Mouse (Mus musculus) hindbrain, embryonic 10.5 days (tissue): ENCODE measurements around the gene Igf1r. TPM values are rescaled to one million over a fixed set of nuclear protein-coding genes. Genes with fewer than 3 reads are reported as not detected.

ENCODE experiments used
- DNase-seq: peaks from one replicate; pipeline ENCODE4 v3.0.0-alpha.2; 2017; ENCODE audit warnings: low spot score
- H3K27ac ChIP-seq: fragments of 300-500 bp; sonication (generic); 2 replicates; pipeline ENCODE4 v1.5.1; 2016; ENCODE audit warnings: mild to moderate bottlenecking, moderate library complexity
- H3K27me3 ChIP-seq: fragments of 300-500 bp; sonication (generic); 2 replicates; pipeline ENCODE4 v1.6.1; 2016; ENCODE audit warnings: mild to moderate bottlenecking; ENCODE audit not compliant: poor library complexity, insufficient read depth, severe bottlenecking
- H3K36me3 ChIP-seq: fragments of 300-500 bp; sonication (generic); 2 replicates; pipeline ENCODE4 v1.6.1; 2016; ENCODE audit warnings: mild to moderate bottlenecking, moderate library complexity
- H3K4me1 ChIP-seq: fragments of 300-500 bp; sonication (generic); replicated peaks from 2 replicates; pipeline ENCODE4 v1.6.1; 2016; ENCODE audit warnings: mild to moderate bottlenecking
- H3K4me3 ChIP-seq: fragments of 300-500 bp; sonication (generic); 2 replicates; pipeline ENCODE4 v1.5.1; 2016; ENCODE audit warnings: mild to moderate bottlenecking, moderate library complexity
- H3K9me3 ChIP-seq: fragments of 300-500 bp; sonication (generic); 2 replicates; pipeline ENCODE4 v1.6.1; 2016; ENCODE audit warnings: mild to moderate bottlenecking, moderate library complexity
- WGBS: fragments of 180-500 bp; shearing (Covaris S2); methylation state at CpG from one replicate; pipeline ENCODE4 v1.1.7; 2016; 5-methylcytosine and 5-hydroxymethylcytosine counted together
- polyA plus RNA-seq: library from polyadenylated mRNA; unstranded; fragments of >200 nt; fragmentation: Nextera tagmentation; extraction: Ambion mirVana; gene quantifications from 2 replicates; pipeline ENCODE4 v1.2.1, GENCODE M21; 2016

Gene Igf1r
- polyA plus RNA-seq, 1 experiment from 2014 or later, result 24.9 TPM

DNA sequence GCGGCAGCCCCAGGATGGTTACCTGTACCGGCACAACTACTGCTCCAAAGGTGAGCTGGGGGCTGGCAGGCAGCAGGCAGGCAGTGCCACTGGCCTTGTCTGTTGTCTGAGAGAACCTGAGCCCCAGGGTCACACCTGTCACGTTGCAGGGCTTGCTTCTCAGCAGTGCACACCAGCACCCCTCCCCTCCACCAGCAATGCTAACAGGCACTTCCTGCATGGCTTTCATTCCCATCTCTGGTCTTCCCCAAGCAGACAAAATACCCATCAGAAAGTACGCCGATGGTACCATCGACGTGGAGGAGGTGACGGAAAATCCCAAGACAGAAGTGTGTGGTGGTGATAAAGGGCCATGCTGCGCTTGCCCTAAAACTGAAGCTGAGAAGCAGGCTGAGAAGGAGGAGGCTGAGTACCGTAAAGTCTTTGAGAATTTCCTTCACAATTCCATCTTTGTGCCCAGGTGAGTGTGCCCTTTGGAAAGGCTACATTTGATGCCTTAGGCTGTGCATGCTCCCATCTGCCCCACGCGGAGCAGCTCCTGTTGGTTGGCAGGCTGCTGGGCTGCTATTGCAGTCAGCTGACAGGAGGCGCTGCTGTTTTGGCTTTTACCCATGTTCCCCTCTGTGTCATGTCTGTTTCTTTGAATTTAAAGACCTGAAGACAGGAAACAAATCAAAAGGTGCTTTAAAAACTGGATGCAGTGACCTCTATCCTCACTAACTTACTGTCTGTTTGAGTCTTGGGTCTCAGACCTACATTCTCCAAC, 237.2 kb downstream of the Igf1r start:
- no peaks in the 10 kb centered on the region for H3K27me3 ChIP-seq

GRCm38 (mm10) chr7:68193958-68194695, 241.5 kb downstream of the Igf1r start:
- H3K27me3 ChIP-seq, result no peaks in the 10 kb centered on the region
- DNase-seq, result no peak
- H3K4me3 ChIP-seq, result no peak overlapping the region
- H3K9me3 ChIP-seq, result no peaks in the 10 kb centered on the region
- H3K27ac ChIP-seq, result no peak overlapping the region
- WGBS, result 83% methylated on average over 15 of the region's 15 CpGs
- no peaks in the 10 kb centered on the region for H3K4me1 ChIP-seq
- H3K36me3 ChIP-seq, result peaks cover 99% of the 10 kb centered on the region

More for the DNA sequence above, 237.2 kb downstream of the Igf1r start:
- DNase-seq, result no peak
- Histone ChIP-seq H3K36me3 (peaks cover 91% of the 10 kb centered on the region), H3K27ac (no peak overlapping the region), H3K9me3 (no peaks in the 10 kb centered on the region), H3K4me1 (no peaks in the 10 kb centered on the region), H3K4me3 (no peak overlapping the region)
- 91% methylated on average over 13 of the region's 13 CpGs for WGBS

DNA sequence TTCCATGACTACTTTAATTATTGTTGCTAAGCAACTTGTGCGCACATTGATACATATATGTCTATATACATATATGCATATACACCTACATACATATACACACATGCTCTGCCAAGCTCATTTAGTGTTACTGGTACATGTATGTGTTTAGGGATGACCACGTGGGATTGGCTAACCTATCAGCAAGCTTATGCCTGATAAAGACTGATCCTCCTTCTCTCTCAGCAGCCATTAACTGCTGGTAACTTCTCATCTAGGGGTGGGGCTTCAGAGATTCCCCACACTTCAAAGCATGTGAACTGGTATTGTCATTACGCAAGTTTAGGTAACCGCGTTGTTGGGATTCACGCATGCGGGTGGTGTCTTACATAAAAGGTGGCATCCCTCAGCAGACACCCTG, 247.0 kb downstream of the Igf1r start:
- H3K9me3 ChIP-seq, result no peaks in the 10 kb centered on the region
- peaks cover 100% of the 10 kb centered on the region for H3K36me3 ChIP-seq
- H3K4me3 ChIP-seq, result no peak overlapping the region
- DNase-seq, result no peak
- no peaks in the 10 kb centered on the region for H3K4me1 ChIP-seq
- H3K27ac ChIP-seq, result no peak overlapping the region
- no peaks in the 10 kb centered on the region for H3K27me3 ChIP-seq
- WGBS, result 95% methylated on average over 7 of the region's 7 CpGs

GRCm38 (mm10) chr7:68205776-68206427, 253.3 kb downstream of the Igf1r start:
- DNase-seq, result no peak
- H3K4me3 ChIP-seq, result no peak overlapping the region
- H3K36me3 ChIP-seq, result peaks cover 100% of the 10 kb centered on the region
- no peaks in the 10 kb centered on the region for H3K9me3 ChIP-seq
- no peaks in the 10 kb centered on the region for H3K4me1 ChIP-seq
- no peaks in the 10 kb centered on the region for H3K27me3 ChIP-seq
- H3K27ac ChIP-seq, result no peak overlapping the region
- WGBS, result 91% methylated on average over 8 of the region's 8 CpGs

DNA sequence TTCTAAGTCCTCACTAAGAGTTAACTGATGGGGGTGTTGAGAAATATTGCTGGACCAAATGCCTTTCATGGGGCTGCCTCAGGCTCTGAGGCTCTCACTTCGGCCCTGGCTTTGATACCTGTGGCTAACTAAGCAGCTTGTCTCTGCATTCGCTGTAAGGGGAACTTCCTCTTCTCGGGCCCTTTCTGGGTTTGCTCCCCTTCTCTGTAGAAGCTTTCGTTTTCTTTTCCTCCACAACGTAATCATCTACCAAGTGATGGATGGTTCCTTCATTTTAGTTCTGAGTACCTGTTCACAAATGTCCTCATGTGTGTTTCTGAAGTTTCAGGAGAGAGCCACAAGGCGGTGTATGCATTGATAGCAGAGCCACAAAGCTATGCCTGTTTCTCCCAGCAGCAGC, 256.4 kb downstream of the Igf1r start:
- Histone ChIP-seq H3K36me3 (peaks cover 100% of the 10 kb centered on the region), H3K9me3 (no peaks in the 10 kb centered on the region), H3K27ac (no peak overlapping the region), H3K4me1 (no peaks in the 10 kb centered on the region), H3K27me3 (no peaks in the 10 kb centered on the region), H3K4me3 (no peak overlapping the region)
- WGBS, result 93% methylated on average over 6 of the region's 6 CpGs
- no peak for DNase-seq

DNA sequence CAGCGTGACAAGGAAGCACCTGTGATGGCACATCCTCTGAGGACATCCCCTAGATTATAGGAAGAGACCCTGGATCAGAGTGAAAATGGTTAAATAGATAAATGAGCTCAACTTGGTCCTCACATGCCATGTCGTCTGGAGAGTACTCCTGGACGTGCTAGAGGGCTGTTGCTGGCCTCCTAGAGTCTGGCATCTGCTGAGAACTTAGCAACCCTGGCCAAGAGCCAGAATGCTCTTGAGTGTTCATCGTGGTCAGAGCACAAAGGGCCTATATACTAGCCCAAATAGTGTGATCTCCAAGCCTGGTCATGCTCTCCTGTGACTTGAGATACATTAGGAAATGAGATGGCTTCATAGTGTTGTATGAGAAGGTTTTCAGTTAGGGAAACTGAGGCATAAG, 257.8 kb downstream of the Igf1r start:
- no peaks in the 10 kb centered on the region for H3K9me3 ChIP-seq
- H3K36me3 ChIP-seq, result peaks cover 100% of the 10 kb centered on the region
- DNase-seq, result no peak
- no peak overlapping the region for H3K4me3 ChIP-seq
- no peaks in the 10 kb centered on the region for H3K27me3 ChIP-seq
- 92% methylated on average over 4 of the region's 4 CpGs for WGBS
- H3K4me1 ChIP-seq, result no peaks in the 10 kb centered on the region
- H3K27ac ChIP-seq, result no peak overlapping the region

GRCm38 (mm10) chr7:68211883-68212282, 259.3 kb downstream of the Igf1r start:
- H3K9me3 ChIP-seq, result no peaks in the 10 kb centered on the region
- 94% methylated on average over 7 of the region's 7 CpGs for WGBS

DNA sequence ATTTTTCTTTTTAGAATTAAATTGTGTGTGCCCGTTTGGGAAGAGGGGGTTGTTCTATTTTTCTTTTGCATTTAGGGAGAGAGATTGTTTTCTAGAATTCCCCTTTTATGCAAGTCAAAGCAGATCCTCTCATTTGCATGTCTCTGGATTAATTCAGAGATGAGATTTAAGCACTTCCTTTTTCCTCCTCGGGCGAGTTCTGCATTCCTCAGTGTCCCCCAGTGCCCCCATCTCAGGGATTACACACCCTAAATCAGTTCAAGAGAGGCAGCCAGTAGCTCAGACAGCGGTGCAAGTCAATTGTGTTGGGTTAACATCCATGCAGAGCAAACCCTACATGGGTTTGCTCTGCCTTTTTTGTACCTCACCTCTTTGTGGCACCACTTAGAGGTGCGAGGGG, 261.2 kb downstream of the Igf1r start:
- DNase-seq, result no peak
- peaks cover 100% of the 10 kb centered on the region for H3K36me3 ChIP-seq
- H3K4me3 ChIP-seq, result no peak overlapping the region
- H3K9me3 ChIP-seq, result no peaks in the 10 kb centered on the region
- H3K27me3 ChIP-seq, result no peaks in the 10 kb centered on the region
- H3K4me1 ChIP-seq, result no peaks in the 10 kb centered on the region
- H3K27ac ChIP-seq, result no peak overlapping the region
- 84% methylated on average over 5 of the region's 5 CpGs for WGBS

More at GRCm38 (mm10) chr7:68211883-68212282, 259.3 kb downstream of the Igf1r start:
- no peak for DNase-seq
- Histone ChIP-seq H3K4me3 (no peak overlapping the region), H3K27ac (no peak overlapping the region), H3K27me3 (no peaks in the 10 kb centered on the region), H3K4me1 (no peaks in the 10 kb centered on the region), H3K36me3 (peaks cover 100% of the 10 kb centered on the region)

- no peak overlapping the region for H3K4me3 ChIP-seq
- no peaks in the 10 kb centered on the region for H3K9me3 ChIP-seq
- H3K36me3 ChIP-seq, result peaks cover 99% of the 10 kb centered on the region
- H3K27me3 ChIP-seq, result no peaks in the 10 kb centered on the region
- H3K4me1 ChIP-seq, result no peaks in the 10 kb centered on the region
- H3K27ac ChIP-seq, result no peak overlapping the region
- DNase-seq, result no peak
- 91% methylated on average over 18 of the region's 18 CpGs for WGBS
These were observed 263.0 kb downstream of the Igf1r start for GRCm38 (mm10) chr7:68215522-68216070.

DNA sequence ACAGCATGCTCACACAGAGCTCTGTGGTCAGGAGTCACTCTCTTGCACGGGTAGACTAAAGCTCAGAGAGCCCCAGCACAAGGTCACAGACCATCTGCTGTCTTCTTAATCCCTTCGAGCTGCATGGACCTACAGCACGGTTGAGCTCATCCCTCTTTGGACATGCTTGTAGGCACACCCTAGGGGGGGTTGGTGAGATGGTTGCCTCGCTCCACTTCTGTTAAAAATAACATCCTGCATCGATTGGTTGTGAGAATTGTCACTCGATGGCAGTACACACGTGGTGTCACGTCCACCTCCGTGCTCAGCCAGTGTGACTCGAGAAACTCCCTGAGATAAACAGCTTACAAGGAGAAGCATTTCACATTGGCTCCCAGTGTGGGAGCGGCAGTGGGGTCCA, 266.3 kb downstream of the Igf1r start:
- 92% methylated on average over 11 of the region's 11 CpGs for WGBS
- DNase-seq, result no peak
- H3K4me1 ChIP-seq, result 0 out of 2 replicates have a peak, but pooled peaks cover 4% of the 10 kb centered on the region
- peaks cover 99% of the 10 kb centered on the region for H3K36me3 ChIP-seq
- no peak overlapping the region for H3K4me3 ChIP-seq
- no peak overlapping the region for H3K27ac ChIP-seq
- H3K27me3 ChIP-seq, result no peaks in the 10 kb centered on the region
- no peaks in the 10 kb centered on the region for H3K9me3 ChIP-seq

DNA sequence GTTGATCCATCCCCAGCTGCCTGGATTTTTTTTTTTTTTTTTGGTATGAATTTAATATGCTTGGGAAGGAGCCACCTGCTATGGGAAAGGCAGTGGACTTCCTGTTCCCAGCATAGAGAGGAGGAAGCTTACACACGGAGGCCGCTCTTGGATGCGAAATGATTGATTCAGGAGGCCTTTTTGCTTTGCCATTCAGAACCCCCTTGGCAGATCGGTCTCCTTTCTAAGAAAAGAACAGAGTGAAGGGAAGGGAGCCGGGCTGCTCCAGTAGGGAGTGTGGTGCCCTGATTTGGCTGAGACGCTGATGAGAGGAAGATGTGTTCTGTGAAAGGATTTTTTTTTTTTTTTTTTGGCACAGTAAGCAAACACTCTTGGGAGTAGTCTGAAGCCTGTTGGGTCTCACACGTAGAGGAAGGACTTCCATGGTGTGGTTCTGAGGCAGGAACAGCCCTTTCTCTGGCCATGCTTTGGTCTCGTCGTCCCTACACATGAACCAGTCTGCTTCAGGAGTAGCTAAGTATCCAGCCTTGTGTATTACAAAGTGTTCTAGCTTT, 269.1 kb downstream of the Igf1r start:
- no peak for DNase-seq
- peaks cover 98% of the 10 kb centered on the region for H3K36me3 ChIP-seq
- H3K27me3 ChIP-seq, result no peaks in the 10 kb centered on the region
- 86% methylated on average over 9 of the region's 9 CpGs for WGBS
- H3K27ac ChIP-seq, result no peak overlapping the region
- H3K4me1 ChIP-seq, result 0 out of 2 replicates have a peak, but pooled peaks cover 7% of the 10 kb centered on the region
- H3K4me3 ChIP-seq, result no peak overlapping the region
- H3K9me3 ChIP-seq, result no peaks in the 10 kb centered on the region

- Histone ChIP-seq H3K4me1 (peaks cover 20% of the 10 kb centered on the region), H3K27ac (peak overlapping the region; percentile 40; the same call in 1 of the 2 replicates), H3K27me3 (no peaks in the 10 kb centered on the region), H3K9me3 (no peaks in the 10 kb centered on the region), H3K36me3 (peaks cover 97% of the 10 kb centered on the region), H3K4me3 (no peak overlapping the region)
- peak; percentile 10 for DNase-seq
- 74% methylated on average over 13 of the region's 13 CpGs for WGBS
These were observed 270.8 kb downstream of the Igf1r start for GRCm38 (mm10) chr7:68223356-68223808.
